Mouse (Mus musculus) liver, adult 2 months (tissue): ENCODE results near the gene Caml. TPM values are rescaled to one million over a fixed set of nuclear protein-coding genes. Genes with fewer than 3 reads are reported as not detected.
"Not testable (repeated sequence)": the region's sequence is repeated elsewhere in the genome, so short reads cannot be mapped to it uniquely, and the experiment has no call there.

Experiments
- DNase-seq: peaks from one replicate; pipeline ENCODE4 v3.0.0-alpha.2; 2011; ENCODE audit warnings: low read depth, low spot score; ENCODE audit errors: extremely low read depth
- H3K27ac ChIP-seq: fragments of 200-500 bp; replicated peaks from 2 replicates; pipeline ENCODE4 v1.5.1; 2012; ENCODE audit warnings: low read depth, mild to moderate bottlenecking, control low read depth, inconsistent platforms, low read length; ENCODE audit not compliant: insufficient read depth
- H3K27me3 ChIP-seq: fragments of 200-500 bp; 2 replicates; pipeline ENCODE4 v1.6.1; 2012; ENCODE audit warnings: mild to moderate bottlenecking, moderate library complexity, low read length, inconsistent platforms; ENCODE audit not compliant: control insufficient read depth, insufficient read depth
- H3K36me3 ChIP-seq: fragments of 200-500 bp; 2 replicates; pipeline ENCODE4 v1.6.1; 2012; ENCODE audit warnings: low read length, inconsistent platforms; ENCODE audit not compliant: control insufficient read depth, insufficient read depth
- H3K4me1 ChIP-seq: fragments of 200-500 bp; 2 replicates; pipeline ENCODE4 v1.6.1; 2011; ENCODE audit warnings: low read length; ENCODE audit not compliant: control insufficient read depth, insufficient read depth
- H3K4me3 ChIP-seq: fragments of 200-500 bp; 2 replicates; pipeline ENCODE4 v1.5.1; 2011; ENCODE audit warnings: low read depth, mild to moderate bottlenecking, control low read depth, low read length, moderate library complexity; ENCODE audit not compliant: insufficient read depth
- H3K79me2 ChIP-seq: fragments of 200-500 bp; 2 replicates; pipeline ENCODE4 v1.6.1; 2012; ENCODE audit warnings: inconsistent platforms, mild to moderate bottlenecking, low read length, moderate library complexity; ENCODE audit not compliant: control insufficient read depth, insufficient read depth
- H3K9ac ChIP-seq: fragments of 200-500 bp; 2 replicates; pipeline ENCODE4 v1.6.1; 2012; ENCODE audit warnings: low read depth, mild to moderate bottlenecking, control low read depth, inconsistent platforms, low read length
- CTCF ChIP-seq: fragments of 200-500 bp; IDR thresholded peaks from 2 replicates; pipeline ENCODE4 v1.5.1; 2011; ENCODE audit warnings: low read depth, low read length, control low read depth
- POLR2A ChIP-seq: fragments of 200-500 bp; IDR thresholded peaks from 2 replicates; pipeline ENCODE4 v1.6.1; 2011; ENCODE audit warnings: low read length, control low read depth; ENCODE audit not compliant: insufficient read depth; ENCODE audit errors: extremely low read depth
- WGBS: fragments of 180-500 bp; shearing (Covaris S2); methylation state at CpG from one replicate; pipeline ENCODE4 v1.1.7; 2018; 5-methylcytosine and 5-hydroxymethylcytosine counted together
- polyA plus RNA-seq: library from polyadenylated mRNA; depleted of rRNA; stranded (reverse); fragments of >200 nt; gene quantifications from 2 replicates; pipeline ENCODE4 v1.2.3, GENCODE M21; 2012
- total RNA-seq: library from RNA; depleted of rRNA; stranded (reverse); fragments of >200 nt; gene quantifications from 2 replicates; pipeline ENCODE4 v1.2.3, GENCODE M21; 2014

Gene Caml
- total and polyA plus RNA-seq, 2 experiments: 14.6 to 33.4 TPM

- peaks cover 3% of the 10 kb centered on the region; the same call in 1 of the 2 replicates for H3K4me1 ChIP-seq
- H3K27me3 ChIP-seq: no peaks in the 10 kb centered on the region
- TF ChIP-seq POLR2A (0 out of 2 replicates have a peak, but pooled peaks have one; percentile 44), CTCF (peak; percentile 87)
- WGBS: 3% methylated on average over 30 of the region's 30 CpGs
- DNase-seq: peak; percentile 73
- H3K9ac ChIP-seq: peak within 1 kb of the TSS; percentile 81
- H3K27ac ChIP-seq: no peak within 1 kb of the TSS; the same call in 1 of the 2 replicates
- H3K36me3 ChIP-seq: peaks cover 11% of the 10 kb centered on the region; the same call in 1 of the 2 replicates
- peaks cover 15% of the 10 kb centered on the region; the same call in 1 of the 2 replicates for H3K79me2 ChIP-seq
- H3K4me3 ChIP-seq: peak within 1 kb of the TSS; percentile 92
Observed at GRCm38 (mm10) chr13:55634639-55635127, 11.9 kb downstream of the Caml start, which contains the start of gene Ddx46. Gene Ddx46 (plus strand): TSS chr13:55635027.

- under 1% methylated on average over 35 of the region's 40 CpGs for WGBS
Observed at GRCm38 (mm10) chr13:55635146-55635571, 12.4 kb downstream of the Caml start.

GRCm38 (mm10) chr13:55636185-55636983, 13.6 kb downstream of the Caml start:
- H3K36me3 ChIP-seq: peaks cover 17% of the 10 kb centered on the region; the same call in 1 of the 2 replicates
- H3K9ac ChIP-seq: no peak overlapping the region
- WGBS: 91% methylated on average over 14 of the region's 14 CpGs
- peaks cover 3% of the 10 kb centered on the region; the same call in 1 of the 2 replicates for H3K4me1 ChIP-seq
- TF ChIP-seq POLR2A (no peak), CTCF (no peak)
- no peak overlapping the region for H3K27ac ChIP-seq
- no peaks in the 10 kb centered on the region for H3K27me3 ChIP-seq
- no peak for DNase-seq
- no peak overlapping the region for H3K4me3 ChIP-seq
- H3K79me2 ChIP-seq: peaks cover 22% of the 10 kb centered on the region

More at GRCm38 (mm10) chr13:55635146-55635571, 12.4 kb downstream of the Caml start:
- Histone ChIP-seq H3K9ac (peak overlapping the region; percentile 81), H3K79me2 (peaks cover 15% of the 10 kb centered on the region; the same call in 1 of the 2 replicates), H3K27ac (no peak overlapping the region; the same call in 1 of the 2 replicates), H3K4me1 (peaks cover 3% of the 10 kb centered on the region; the same call in 1 of the 2 replicates), H3K4me3 (peak overlapping the region; percentile 92), H3K27me3 (no peaks in the 10 kb centered on the region), H3K36me3 (peaks cover 12% of the 10 kb centered on the region; the same call in 1 of the 2 replicates)
- TF ChIP-seq POLR2A (no peak), CTCF (no peak)
- no peak for DNase-seq

GRCm38 (mm10) chr13:55640480-55640879, 17.7 kb downstream of the Caml start:
- not testable (repeated sequence) for H3K27ac ChIP-seq, H3K27me3 ChIP-seq, H3K4me3 ChIP-seq, H3K9ac ChIP-seq, H3K4me1 ChIP-seq
- Histone ChIP-seq H3K79me2 (peaks cover 19% of the 10 kb centered on the region), H3K36me3 (peaks cover 16% of the 10 kb centered on the region; the same call in 1 of the 2 replicates)
- peak; percentile 37 for DNase-seq
- 30% methylated on average over 8 of the region's 8 CpGs for WGBS
- TF ChIP-seq CTCF: peak; percentile 88

DNA sequence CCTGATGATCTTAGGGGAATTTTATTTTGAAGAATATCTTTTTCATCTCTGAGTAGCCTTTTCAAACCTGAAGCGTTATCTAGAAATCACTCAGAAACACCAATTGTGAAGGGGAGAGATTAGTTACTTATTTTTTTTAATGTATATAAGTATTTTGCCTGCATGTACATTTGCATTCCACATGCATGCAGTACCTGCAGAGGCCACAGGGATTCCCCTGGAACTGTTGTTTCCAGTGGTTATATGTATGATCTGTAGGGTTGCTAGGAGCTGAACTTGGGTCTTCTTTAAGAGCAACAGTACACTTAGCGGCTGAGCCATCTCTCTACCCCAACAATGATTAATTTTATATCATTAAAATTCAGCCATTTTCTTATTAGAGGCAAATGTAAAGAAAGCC, 21.7 kb downstream of the Caml start:
- H3K79me2 ChIP-seq: peaks cover 11% of the 10 kb centered on the region
- no peaks in the 10 kb centered on the region for H3K27me3 ChIP-seq
- 97% methylated on average over 2 of the region's 2 CpGs for WGBS
- TF ChIP-seq CTCF (no peak), POLR2A (no peak)
- H3K36me3 ChIP-seq: peaks cover 43% of the 10 kb centered on the region
- no peak overlapping the region for H3K27ac ChIP-seq
- no peak overlapping the region for H3K9ac ChIP-seq
- no peak for DNase-seq
- H3K4me1 ChIP-seq: no peaks in the 10 kb centered on the region
- no peak overlapping the region for H3K4me3 ChIP-seq

GRCm38 (mm10) chr13:55650098-55650497, 27.3 kb downstream of the Caml start:
- no peak overlapping the region for H3K27ac ChIP-seq
- H3K36me3 ChIP-seq: peaks cover 66% of the 10 kb centered on the region
- H3K27me3 ChIP-seq: no peaks in the 10 kb centered on the region
- no peaks in the 10 kb centered on the region for H3K4me1 ChIP-seq
- 91% methylated on average over 12 of the region's 12 CpGs for WGBS
- no peak for DNase-seq
- TF ChIP-seq POLR2A: no peak
- peak; percentile 21; the same call in 1 of the 2 replicates for TF ChIP-seq CTCF
- no peak overlapping the region for H3K4me3 ChIP-seq
- no peak overlapping the region for H3K9ac ChIP-seq
- no peaks in the 10 kb centered on the region for H3K79me2 ChIP-seq
